Mouse (Mus musculus) G1E (cell line): ENCODE measurements around the gene Lrrc8d.

ENCODE experiments used
- CTCF ChIP-seq: IDR thresholded peaks from 2 replicates; pipeline ENCODE4 v1.5.1; 2012; ENCODE audit warnings: low read depth, low read length, inconsistent platforms, mixed read lengths
- GATA1 ChIP-seq: IDR thresholded peaks from 2 replicates; pipeline ENCODE4 v1.6.1; 2012; ENCODE audit warnings: borderline replicate concordance, low read length, inconsistent platforms, mixed read lengths
- TAL1 ChIP-seq: conservative IDR thresholded peaks from 2 replicates; pipeline ENCODE4 v1.6.1; 2012; ENCODE audit warnings: low read depth, low read length, inconsistent platforms, mixed read lengths

DNA sequence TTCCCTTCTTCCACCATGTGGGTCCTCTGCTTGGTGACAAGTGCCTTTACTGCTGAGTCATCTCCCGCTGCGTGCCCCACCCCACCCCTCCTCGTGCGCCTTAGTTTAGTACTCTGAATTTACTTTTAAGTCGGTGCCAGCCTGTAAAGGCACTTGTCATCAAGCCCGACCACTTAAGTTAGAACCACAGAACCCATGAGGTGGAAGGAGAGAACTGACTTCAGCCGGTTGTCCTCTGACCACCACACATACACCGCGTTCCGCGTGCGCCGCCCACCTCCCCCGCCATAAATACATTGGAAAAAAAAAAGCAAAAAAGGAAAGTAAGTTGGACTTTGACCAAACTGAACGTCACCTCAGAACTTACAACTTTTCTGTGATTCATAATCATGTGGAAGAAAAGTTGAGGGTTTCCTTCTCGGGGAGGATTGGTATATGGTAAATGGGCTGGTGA, 31.4 kb downstream of the Lrrc8d start:
- TF ChIP-seq GATA1: no peak
- no peak for TF ChIP-seq CTCF
- no peak for TF ChIP-seq TAL1
